Mouse (Mus musculus) hindbrain, embryonic 11.5 days (tissue): ENCODE measurements around the gene Dpf1. TPM values are rescaled to one million over a fixed set of nuclear protein-coding genes. Genes with fewer than 3 reads are reported as not detected.

Experiments used
- ATAC-seq: fragments of 200-750 bp; cut with Nextera tagmentation; 2 replicates; pipeline ENCODE4 v1.8.0; 2017; ENCODE audit warnings: mild to moderate bottlenecking, moderate TSS enrichment, moderate library complexity; ENCODE audit not compliant: low FRiP score
- DNase-seq: peaks from one replicate; pipeline ENCODE4 v3.0.0-alpha.2; 2015; ENCODE audit warnings: low spot score
- H3K27ac ChIP-seq: fragments of 300-500 bp; sonication (generic); 2 replicates; pipeline ENCODE4 v1.5.1; 2014; ENCODE audit warnings: mild to moderate bottlenecking, low read depth, low read length
- H3K27me3 ChIP-seq: fragments of 300-500 bp; sonication (generic); 2 replicates; pipeline ENCODE4 v1.6.1; 2014; ENCODE audit warnings: mild to moderate bottlenecking, low read length, moderate library complexity, mixed read lengths; ENCODE audit not compliant: control insufficient read depth, insufficient read depth
- H3K36me3 ChIP-seq: fragments of 300-500 bp; sonication (generic); 2 replicates; pipeline ENCODE4 v1.6.1; 2014; ENCODE audit warnings: mild to moderate bottlenecking, low read length, moderate library complexity, mixed read lengths; ENCODE audit not compliant: control insufficient read depth, insufficient read depth
- H3K4me1 ChIP-seq: fragments of 300-500 bp; sonication (generic); replicated peaks from 2 replicates; pipeline ENCODE4 v1.6.1; 2014; ENCODE audit warnings: low read length, mixed read lengths; ENCODE audit not compliant: control insufficient read depth, insufficient read depth
- H3K4me2 ChIP-seq: fragments of 300-500 bp; sonication (generic); replicated peaks from 2 replicates; pipeline ENCODE4 v1.6.1; 2014; ENCODE audit warnings: mild to moderate bottlenecking, low read depth, low read length
- H3K4me3 ChIP-seq: fragments of 300-500 bp; sonication (generic); 2 replicates; pipeline ENCODE4 v1.5.1; 2014; ENCODE audit warnings: low read depth, low read length
- H3K9ac ChIP-seq: fragments of 300-500 bp; sonication (generic); 2 replicates; pipeline ENCODE4 v1.6.1; 2014; ENCODE audit warnings: low read depth, low read length
- H3K9me3 ChIP-seq: fragments of 300-500 bp; sonication (generic); 2 replicates; pipeline ENCODE4 v1.6.1; 2016; ENCODE audit warnings: low read length; ENCODE audit not compliant: control insufficient read depth
- WGBS: fragments of 180-500 bp; shearing (Covaris S2); extraction: QIAGEN DNeasy Blood & Tissue Kit; methylation state at CpG from one replicate; pipeline ENCODE4 v1.1.7; 2014; 5-methylcytosine and 5-hydroxymethylcytosine counted together
- polyA plus RNA-seq: library from polyadenylated mRNA; unstranded; fragments of >200 nt; fragmentation: Nextera tagmentation; extraction: Ambion mirVana; gene quantifications from 2 replicates; pipeline ENCODE4 v1.2.1, GENCODE M21; 2014

Gene Dpf1
- polyA plus RNA-seq, 1 experiment from 2014 or later, result 73.6 TPM

GRCm38 (mm10) chr7:29313051-29313450 is 9.3 kb downstream of the Dpf1 start:
- Histone ChIP-seq H3K27ac (no peak overlapping the region), H3K4me1 (peaks cover 43% of the 10 kb centered on the region), H3K4me2 (no peak overlapping the region), H3K36me3 (peaks cover 8% of the 10 kb centered on the region), H3K27me3 (no peaks in the 10 kb centered on the region), H3K9me3 (no peaks in the 10 kb centered on the region), H3K4me3 (no peak overlapping the region), H3K9ac (no peak overlapping the region)
- DNase-seq, result no peak
- ATAC-seq, result no peak
- 42% methylated on average over 9 of the region's 9 CpGs for WGBS

GRCm38 (mm10) chr7:29313572-29314261 is 10.0 kb downstream of the Dpf1 start:
- ATAC-seq, result no peak
- Histone ChIP-seq H3K9ac (no peak overlapping the region), H3K4me2 (no peak overlapping the region), H3K36me3 (peaks cover 8% of the 10 kb centered on the region), H3K27me3 (no peaks in the 10 kb centered on the region), H3K4me1 (peaks cover 43% of the 10 kb centered on the region), H3K9me3 (no peaks in the 10 kb centered on the region), H3K27ac (no peak overlapping the region), H3K4me3 (no peak overlapping the region)
- DNase-seq, result no peak
- 56% methylated on average over 9 of the region's 9 CpGs for WGBS

GRCm38 (mm10) chr7:29314844-29315628 is 11.3 kb downstream of the Dpf1 start:
- H3K9ac ChIP-seq, result no peak overlapping the region
- no peaks in the 10 kb centered on the region for H3K9me3 ChIP-seq
- no peaks in the 10 kb centered on the region for H3K27me3 ChIP-seq
- H3K4me2 ChIP-seq, result no peak overlapping the region
- ATAC-seq (peak; percentile 28; the same call in 1 of the 2 replicates), DNase-seq (peak; percentile 77)
- H3K27ac ChIP-seq, result peak overlapping the region; percentile 47; the same call in 1 of the 2 replicates
- no peak overlapping the region for H3K4me3 ChIP-seq
- peaks cover 8% of the 10 kb centered on the region for H3K36me3 ChIP-seq
- H3K4me1 ChIP-seq, result peaks cover 44% of the 10 kb centered on the region
- 54% methylated on average over 13 of the region's 13 CpGs for WGBS

- no peak overlapping the region for H3K4me3 ChIP-seq
- H3K9ac ChIP-seq, result 0 out of 2 replicates have a peak overlapping the region, but pooled peaks have one; percentile 11
- DNase-seq, result no peak
- H3K27ac ChIP-seq, result peak overlapping the region; percentile 95
- no peaks in the 10 kb centered on the region for H3K27me3 ChIP-seq
- H3K4me2 ChIP-seq, result no peak overlapping the region
- WGBS, result 54% methylated on average over 16 of the region's 17 CpGs
- peaks cover 6% of the 10 kb centered on the region for H3K36me3 ChIP-seq
- H3K9me3 ChIP-seq, result no peaks in the 10 kb centered on the region
- H3K4me1 ChIP-seq, result peaks cover 44% of the 10 kb centered on the region
- ATAC-seq, result no peak
These were observed 12.5 kb downstream of the Dpf1 start for GRCm38 (mm10) chr7:29316137-29316734.

- H3K4me1 ChIP-seq, result peaks cover 44% of the 10 kb centered on the region
- H3K27ac ChIP-seq, result peak overlapping the region; percentile 95
- H3K9ac ChIP-seq, result peak overlapping the region; percentile 54; the same call in 1 of the 2 replicates
- no peak overlapping the region for H3K4me3 ChIP-seq
- peak; percentile 62 for DNase-seq
- no peaks in the 10 kb centered on the region for H3K9me3 ChIP-seq
- H3K4me2 ChIP-seq, result peak overlapping the region; percentile 33; the same call in 1 of the 2 replicates
- peak; percentile 31 for ATAC-seq
- no peaks in the 10 kb centered on the region; the same call in 1 of the 2 replicates for H3K36me3 ChIP-seq
- H3K27me3 ChIP-seq, result no peaks in the 10 kb centered on the region
- whole genome bisulfite sequencing, result 4% methylated on average over 10 of the region's 10 CpGs
These were observed 13.2 kb downstream of the Dpf1 start for GRCm38 (mm10) chr7:29316976-29317375.

GRCm38 (mm10) chr7:29317558-29317957 is 13.8 kb downstream of the Dpf1 start:
- Histone ChIP-seq H3K9me3 (no peaks in the 10 kb centered on the region), H3K4me3 (no peak overlapping the region), H3K4me1 (peaks cover 44% of the 10 kb centered on the region), H3K9ac (peak overlapping the region; percentile 54), H3K4me2 (peak overlapping the region; percentile 33), H3K36me3 (no peaks in the 10 kb centered on the region; the same call in 1 of the 2 replicates), H3K27me3 (no peaks in the 10 kb centered on the region), H3K27ac (peak overlapping the region; percentile 95)
- DNase-seq (peak; percentile 88), ATAC-seq (peak; percentile 80)
- WGBS, result 0% methylated on average over 2 of the region's 2 CpGs

GRCm38 (mm10) chr7:29318115-29318911 is 14.6 kb downstream of the Dpf1 start:
- H3K27ac ChIP-seq, result peak overlapping the region; percentile 95
- H3K4me2 ChIP-seq, result peak overlapping the region; percentile 43
- H3K9ac ChIP-seq, result peak overlapping the region; percentile 54
- H3K36me3 ChIP-seq, result no peaks in the 10 kb centered on the region; the same call in 1 of the 2 replicates
- no peaks in the 10 kb centered on the region for H3K9me3 ChIP-seq
- peak; percentile 18; the same call in 1 of the 2 replicates for ATAC-seq
- H3K4me1 ChIP-seq, result peaks cover 44% of the 10 kb centered on the region
- WGBS, result 2% methylated on average over 18 of the region's 18 CpGs
- H3K4me3 ChIP-seq, result no peak overlapping the region; the same call in none of the 2 replicates
- H3K27me3 ChIP-seq, result no peaks in the 10 kb centered on the region
- DNase-seq, result peak; percentile 71
